In the genomic region with DNA sequence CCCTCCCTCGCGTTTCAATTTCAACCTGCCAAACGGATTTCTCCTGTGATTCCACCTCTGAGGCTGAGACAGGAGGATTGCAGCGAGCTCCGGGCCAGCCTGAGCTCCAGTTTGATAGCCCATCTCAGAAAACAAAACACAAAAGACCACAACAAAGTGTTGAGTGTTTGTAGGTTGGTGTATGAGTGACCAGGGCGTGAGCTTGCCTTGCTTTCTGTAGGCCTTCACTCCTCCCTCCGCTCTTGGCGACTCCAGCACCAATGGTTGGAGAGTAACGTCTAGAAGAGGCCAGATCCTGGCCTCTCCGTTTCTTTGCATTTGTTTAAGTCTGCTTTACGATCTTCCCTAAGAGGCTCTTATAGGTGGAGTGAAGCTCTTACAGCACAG, we compare ENCODE assay signal across 7 mouse cellular contexts. TPM values are rescaled to one million over a fixed set of nuclear protein-coding genes. Genes with fewer than 3 reads are reported as not detected.
A peak's percentile ranks its signal among the peaks of the same experiment; 100 is the strongest.
DNase-seq lines count a peak whose midpoint lies in the region; ATAC-seq and TF ChIP-seq lines count a peak whose summit lies in the region.

No protein-coding gene starts in this region.

- WGBS in forebrain, embryonic 14.5 days, result 47% methylated on average over 11 of the region's 11 CpGs
- WGBS in kidney, postnatal 0 days, result 20% methylated on average over 11 of the region's 11 CpGs
- 45% methylated on average over 11 of the region's 11 CpGs for WGBS in midbrain, embryonic 14.5 days

- H3K9me3 ChIP-seq in E14TG2a.4 (ENCODE audit: low read length) (no peaks in the 10 kb centered on the region), MEL (replicated peaks; ENCODE audit: insufficient read depth, low read length) (no peaks in the 10 kb centered on the region)
- no peaks in the 10 kb centered on the region for H3K9me3 ChIP-seq in forebrain, embryonic 14.5 days (replicated peaks; ENCODE audit: control insufficient read depth, low read length)
- H3K9me3 ChIP-seq in kidney, postnatal 0 days (replicated peaks; ENCODE audit: low read length), result no peaks in the 10 kb centered on the region
- no peaks in the 10 kb centered on the region for H3K9me3 ChIP-seq in midbrain, embryonic 14.5 days (ENCODE audit: control insufficient read depth, low read length)

- H3K27me3 ChIP-seq in E14TG2a.4 (ENCODE audit: insufficient read depth, low read length) (no peaks in the 10 kb centered on the region; the same call in 1 of the 2 replicates), MEL (ENCODE audit: control insufficient read depth in 1 of 2, insufficient read depth in 2 of 2, low read length in 2 of 2) (no peaks in the 10 kb centered on the region)
- H3K27me3 ChIP-seq in forebrain, embryonic 14.5 days (replicated peaks; ENCODE audit: control insufficient read depth, insufficient read depth, low read length), result no peaks in the 10 kb centered on the region
- no peaks in the 10 kb centered on the region for H3K27me3 ChIP-seq in kidney, postnatal 0 days (ENCODE audit: insufficient read depth, low read length)
- H3K27me3 ChIP-seq in midbrain, embryonic 14.5 days (ENCODE audit: control insufficient read depth, insufficient read depth, low read length), result no peaks in the 10 kb centered on the region

- peak overlapping the region; percentile 90 for H3K4me3 ChIP-seq in E14TG2a.4 (replicated peaks; ENCODE audit: low read length)
- H3K4me3 ChIP-seq in MEL (ENCODE audit: control insufficient read depth in 1 of 2, insufficient read depth in 1 of 2, low read depth in 2 of 2, low read length in 2 of 2), result peak overlapping the region; percentile 70 to 75
- H3K4me3 ChIP-seq in forebrain, embryonic 14.5 days (ENCODE audit: low read depth, low read length), result peak overlapping the region; percentile 79
- H3K4me3 ChIP-seq in kidney, postnatal 0 days (replicated peaks; ENCODE audit: low read depth, low read length), result peak overlapping the region; percentile 86
- peak overlapping the region; percentile 84 for H3K4me3 ChIP-seq in midbrain, embryonic 14.5 days (replicated peaks; ENCODE audit: low read depth, low read length)

- no peak for TF ChIP-seq EP300 in MEL (IDR thresholded peaks at IDR 0.05; ENCODE audit: low read depth in 1 of 2, low read length in 2 of 2)

- no peak for TF ChIP-seq RAD21 in MEL (IDR thresholded peaks at IDR 0.05; ENCODE audit: low read depth, low read length)

- peaks cover 21% of the 10 kb centered on the region for H3K79me2 ChIP-seq in MEL (ENCODE audit: control insufficient read depth, insufficient read depth, low read length, poor library complexity)

- H3K4me1 ChIP-seq in E14TG2a.4 (replicated peaks; ENCODE audit: low read depth, low read length) (peaks cover 38% of the 10 kb centered on the region), MEL (ENCODE audit: control insufficient read depth in 1 of 2, insufficient read depth in 2 of 2, low read length in 2 of 2) (peaks cover 6 to 11% of the 10 kb centered on the region in 2 experiments)
- peaks cover 7% of the 10 kb centered on the region for H3K4me1 ChIP-seq in forebrain, embryonic 14.5 days (ENCODE audit: control insufficient read depth, insufficient read depth, low read length)
- peaks cover 3% of the 10 kb centered on the region; the same call in 1 of the 2 replicates for H3K4me1 ChIP-seq in kidney, postnatal 0 days (replicated peaks; ENCODE audit: insufficient read depth, low read length)
- H3K4me1 ChIP-seq in midbrain, embryonic 14.5 days (ENCODE audit: control insufficient read depth, insufficient read depth, low read length), result peaks cover 8% of the 10 kb centered on the region

- no peak for ATAC-seq in forebrain, embryonic 14.5 days
- no peak for ATAC-seq in kidney, postnatal 0 days (replicated peaks; ENCODE audit: low FRiP score, low read depth)
- ATAC-seq in midbrain, embryonic 14.5 days (ENCODE audit: low FRiP score, low TSS enrichment), result no peak

- peak overlapping the region; percentile 80 for H3K9ac ChIP-seq in MEL (ENCODE audit: control insufficient read depth, low read depth, low read length, poor library complexity, severe bottlenecking)
- peak overlapping the region; percentile 87 for H3K9ac ChIP-seq in forebrain, embryonic 14.5 days (ENCODE audit: low read length)
- H3K9ac ChIP-seq in kidney, postnatal 0 days (ENCODE audit: low read depth, low read length), result peak overlapping the region; percentile 94
- H3K9ac ChIP-seq in midbrain, embryonic 14.5 days (replicated peaks; ENCODE audit: low read length), result peak overlapping the region; percentile 71

- no peak for TF ChIP-seq POLR2A in MEL (IDR thresholded peaks at IDR 0.05; ENCODE audit: control insufficient read depth in 1 of 2, insufficient read depth in 1 of 2, low read depth in 1 of 2, low read length in 2 of 2, poor library complexity in 1 of 2)

- H3K27ac ChIP-seq in MEL (ENCODE audit: control insufficient read depth, low read depth, low read length), result peak overlapping the region; percentile 71
- no peak overlapping the region for H3K27ac ChIP-seq in forebrain, embryonic 14.5 days (ENCODE audit: low read depth, low read length)
- H3K27ac ChIP-seq in kidney, postnatal 0 days, result peak overlapping the region; percentile 96
- no peak overlapping the region for H3K27ac ChIP-seq in midbrain, embryonic 14.5 days (replicated peaks; ENCODE audit: low read depth, low read length)

- H3K4me2 ChIP-seq in forebrain, embryonic 14.5 days (ENCODE audit: low read length), result peak overlapping the region; percentile 84
- H3K4me2 ChIP-seq in kidney, postnatal 0 days (ENCODE audit: low read length), result peak overlapping the region; percentile 85
- peak overlapping the region; percentile 82 for H3K4me2 ChIP-seq in midbrain, embryonic 14.5 days (ENCODE audit: low read length)

- 0 out of 2 replicates have a peak, but pooled peaks cover 2% of the 10 kb centered on the region for H3K36me3 ChIP-seq in E14TG2a.4 (ENCODE audit: insufficient read depth, low read length)
- H3K36me3 ChIP-seq in MEL (ENCODE audit: control insufficient read depth in 1 of 2, insufficient read depth in 2 of 2, low read length in 2 of 2), result peaks cover 0 to 21% of the 10 kb centered on the region in 2 experiments; a peak in 2 of 4 replicates
- no peaks in the 10 kb centered on the region for H3K36me3 ChIP-seq in forebrain, embryonic 14.5 days (ENCODE audit: control insufficient read depth, insufficient read depth, low read length)
- no peaks in the 10 kb centered on the region for H3K36me3 ChIP-seq in kidney, postnatal 0 days (ENCODE audit: insufficient read depth, low read length)
- no peaks in the 10 kb centered on the region for H3K36me3 ChIP-seq in midbrain, embryonic 14.5 days (ENCODE audit: control insufficient read depth, insufficient read depth, low read length)

- TF ChIP-seq CTCF in E14TG2a.4 (conservative IDR thresholded peaks at IDR 0.05; ENCODE audit: low read length) (no peak), MEL (IDR thresholded peaks at IDR 0.05 in 2 of 3, conservative IDR thresholded peaks at IDR 0.05 in 1 of 3; ENCODE audit: control insufficient read depth in 1 of 3, insufficient read depth in 1 of 3, low read depth in 2 of 3, low read length in 3 of 3, poor library complexity in 1 of 3, severe bottlenecking in 1 of 3) (no peak)
- no peak for TF ChIP-seq CTCF in kidney, postnatal 0 days (IDR thresholded peaks at IDR 0.05; ENCODE audit: low read depth)

- peak; percentile 77 for DNase-seq in MEL (ENCODE audit: low read depth, low spot score)
- DNase-seq in forebrain, embryonic 14.5 days (ENCODE audit: low spot score), result no peak
- DNase-seq in kidney, postnatal 0 days (ENCODE audit: low spot score), result peak; percentile 43
- DNase-seq in midbrain, embryonic 14.5 days, result no peak
- DNase-seq in layer of hippocampus, adult 18-20 months (ENCODE audit: low spot score in 2 of 2), result no peak
- DNase-seq in cerebellum, adult 18-20 months, result no peak

TF ChIP-seq in MEL, 35 proteins besides CTCF, POLR2A, EP300 and RAD21:
- TF ChIP-seq USF1 (IDR thresholded peaks at IDR 0.05; ENCODE audit: low read depth, low read length) (no peak), E2F4 (IDR thresholded peaks at IDR 0.05; ENCODE audit: borderline replicate concordance, low read depth, low read length) (no peak), TCF12 (IDR thresholded peaks at IDR 0.05; ENCODE audit: low read depth, low read length) (no peak), TBP (IDR thresholded peaks at IDR 0.05; ENCODE audit: low read depth, low read length) (no peak), GATA1 (IDR thresholded peaks at IDR 0.05; ENCODE audit: low read depth, low read length) (no peak), NELFE (IDR thresholded peaks at IDR 0.05; ENCODE audit: low read depth, low read length) (no peak), UBTF (IDR thresholded peaks at IDR 0.05; ENCODE audit: borderline replicate concordance, insufficient read depth, low read depth, low read length) (no peak), MEF2A (IDR thresholded peaks at IDR 0.05; ENCODE audit: extremely low read depth, insufficient replicate concordance, low read depth, low read length, poor library complexity, severe bottlenecking) (no peak), BHLHE40 (IDR thresholded peaks at IDR 0.05; ENCODE audit: borderline replicate concordance, low read depth, low read length) (no peak), ZNF384 (IDR thresholded peaks at IDR 0.05; ENCODE audit: low read depth, low read length) (no peak), NRF1 (IDR thresholded peaks at IDR 0.05; ENCODE audit: insufficient read depth, low read depth, low read length, poor library complexity, severe bottlenecking) (no peak), MYB (IDR thresholded peaks at IDR 0.05; ENCODE audit: low read depth, low read length) (no peak)

RNA-seq across cellular contexts. Expression of gene Tm7sf3, which starts 0.6 kb away (rescaled TPM):
- total RNA-seq in MEL (2012; rRNA removed), result 18.0 and 18.3 TPM in 2 replicates
- 10 to 100 TPM in 1 of 2 experiments, not detected in 1; 27.1 TPM for polyA plus RNA-seq in MEL (2012; ENCODE audit: insufficient read depth in 1 of 2, insufficient read length in 2 of 2, low read depth in 1 of 2, low replicate concordance in 2 of 2, missing spikeins in 1 of 2)
- 29.5 and 31.1 TPM in 2 replicates for polyA plus RNA-seq in forebrain, embryonic 14.5 days (2014; fragmentation: Nextera tagmentation; extraction: Ambion mirVana)
- 37.8 and 38.3 TPM in 2 replicates for polyA plus RNA-seq in kidney, postnatal 0 days (2015; fragmentation: Nextera tagmentation; extraction: Ambion mirVana)
- 23.9 and 31.6 TPM in 2 replicates for polyA plus RNA-seq in midbrain, embryonic 14.5 days (2014; fragmentation: Nextera tagmentation; extraction: Ambion mirVana)
- 10 to 100 TPM; 43.7 to 44.0 TPM for total RNA-seq in layer of hippocampus, adult 18-20 months (2021)

RNA-seq across cellular contexts. Expression of gene Med21, which starts 0.8 kb away (rescaled TPM):
- 79.5 and 83.7 TPM in 2 replicates for total RNA-seq in MEL (2012; rRNA removed)
- polyA plus RNA-seq in MEL (2012; ENCODE audit: insufficient read depth in 1 of 2, insufficient read length in 2 of 2, low read depth in 1 of 2, low replicate concordance in 2 of 2, missing spikeins in 1 of 2), result 10 to 100 TPM in 1 of 2 experiments, not detected in 1; 56.7 TPM
- polyA plus RNA-seq in forebrain, embryonic 14.5 days (2014; fragmentation: Nextera tagmentation; extraction: Ambion mirVana), result 117 and 122 TPM in 2 replicates
- polyA plus RNA-seq in kidney, postnatal 0 days (2015; fragmentation: Nextera tagmentation; extraction: Ambion mirVana), result 144 and 153 TPM in 2 replicates
- polyA plus RNA-seq in midbrain, embryonic 14.5 days (2014; fragmentation: Nextera tagmentation; extraction: Ambion mirVana), result 103 and 105 TPM in 2 replicates
- 10 to 100 TPM; 44.5 to 48.1 TPM for total RNA-seq in layer of hippocampus, adult 18-20 months (2021)

Comparison
In these comparisons a context has a peak if more than half of its experiments do, and no peak if none do; other contexts are left out.
1. DNase-seq: peak in MEL (single experiment) and kidney, postnatal 0 days (single experiment); none in forebrain, embryonic 14.5 days (single experiment), midbrain, embryonic 14.5 days (single experiment), layer of hippocampus, adult 18-20 months (0 of 2) and cerebellum, adult 18-20 months (0 of 2).
2. H3K27ac ChIP-seq: peak in MEL (single experiment) and kidney, postnatal 0 days (single experiment); none in forebrain, embryonic 14.5 days (single experiment) and midbrain, embryonic 14.5 days (single experiment).
3. Peak in every context shown above with its lines, with median percentiles within 50 percentile points of each other: H3K4me3 ChIP-seq, H3K9ac ChIP-seq and H3K4me2 ChIP-seq.